Mouse (Mus musculus): ENCODE data around the gene Itih3.

DNA sequence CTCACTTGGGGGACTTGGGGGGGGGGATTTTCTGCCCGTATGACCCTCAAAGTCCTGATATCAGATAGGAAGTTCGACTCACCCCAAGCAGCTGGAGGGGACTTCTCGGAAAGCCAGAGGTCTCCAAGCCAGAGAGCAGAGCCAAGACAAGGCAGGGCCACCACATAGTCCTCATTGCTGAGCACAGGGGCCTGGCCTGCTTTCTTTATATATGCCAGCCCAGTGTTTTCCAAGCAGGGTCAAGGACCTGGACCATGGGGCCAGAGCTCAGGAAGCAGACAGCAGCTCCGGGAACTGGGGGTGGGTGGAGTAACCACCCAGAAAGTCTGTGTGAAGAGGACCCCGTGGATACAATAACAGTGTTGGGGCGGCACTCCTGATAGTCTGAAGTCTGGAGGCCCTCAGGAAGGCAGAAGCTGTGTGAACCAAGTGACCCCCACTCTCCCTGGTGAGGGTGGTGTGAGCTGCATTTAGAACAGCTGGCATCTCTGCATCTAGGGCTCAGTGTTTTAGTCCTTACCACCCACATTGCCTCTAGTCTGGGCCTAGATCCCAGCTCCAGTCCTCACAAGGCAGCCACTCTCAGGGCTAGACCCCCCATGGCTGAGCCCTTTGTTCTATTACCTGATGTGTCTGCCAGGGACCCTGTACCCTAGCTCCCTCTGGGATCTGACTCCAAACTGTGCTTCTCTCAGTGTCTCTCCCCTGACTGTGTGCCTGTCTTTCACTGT lies at the start of gene Itih3:
- TF ChIP-seq GATA1 (IDR thresholded peaks at IDR 0.05; ENCODE audit: low read length) (no peak), TAL1 (IDR thresholded peaks at IDR 0.05; ENCODE audit: low read length) (no peak)

Data from erythroblast, embryonic 14.5 days (primary cell).